Mouse (Mus musculus): ENCODE measurements around the gene Ppm1a.
A peak's percentile ranks its signal among the peaks of the same experiment; 100 is the strongest.

Gene Ppm1a

DNA sequence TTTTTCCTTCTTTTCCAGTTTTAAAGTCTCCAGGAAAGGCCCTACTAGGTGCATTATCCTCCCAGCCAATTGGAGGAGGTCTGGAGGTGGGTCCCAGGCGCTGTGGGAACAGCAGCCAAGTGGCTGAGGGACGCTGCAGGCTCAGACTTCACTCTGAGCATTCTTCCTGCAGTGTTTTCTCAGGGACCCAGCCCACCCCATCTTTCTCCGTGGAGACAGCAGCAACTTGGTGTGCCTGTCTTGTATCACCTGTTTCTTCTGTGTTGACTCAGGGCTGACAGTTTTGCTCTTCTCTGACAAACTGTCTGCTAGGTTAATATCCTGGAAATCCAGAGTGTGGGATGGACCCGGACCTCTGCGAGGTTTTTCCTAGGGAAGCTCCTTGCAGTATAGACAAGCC lies 68.4 kb downstream of the Ppm1a start:
- no peak for DNase-seq (ENCODE audit: low read depth, low spot score)

DNA sequence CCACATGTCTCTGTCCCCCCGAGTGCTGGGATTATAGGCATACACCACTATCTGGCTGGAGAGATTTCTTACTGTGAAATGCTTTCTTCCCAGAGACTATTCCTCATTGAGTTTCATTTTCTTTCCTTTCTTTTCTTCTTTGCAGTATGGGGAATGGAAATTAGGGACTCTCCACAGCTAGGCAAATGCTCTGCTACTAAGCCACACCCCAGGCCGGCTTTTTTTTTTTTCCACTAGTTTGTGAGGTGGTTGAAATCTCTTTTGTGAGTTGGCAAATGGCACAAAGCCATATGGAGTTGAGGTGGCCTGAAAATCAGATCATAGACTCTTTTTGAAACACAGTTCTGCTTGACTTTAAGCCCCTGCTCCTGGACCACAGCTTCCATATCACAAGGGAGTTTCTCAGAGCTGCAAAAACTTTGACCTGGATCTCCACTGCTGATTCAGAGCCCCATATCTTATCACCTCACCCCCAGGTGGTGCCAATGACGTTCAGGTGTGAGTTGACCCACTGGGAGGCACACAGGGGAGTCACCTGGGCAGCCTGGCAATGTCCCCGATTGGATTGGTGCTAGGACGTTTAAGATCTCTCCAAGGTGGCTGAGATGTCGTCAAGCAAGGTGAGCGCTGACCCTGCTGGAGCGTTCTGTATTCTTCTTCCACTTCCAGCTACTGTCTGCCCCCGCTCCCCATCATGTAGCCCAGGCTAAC lies 71.7 kb downstream of the Ppm1a start:
- DNase-seq (ENCODE audit: low read depth, low spot score): no peak

DNA sequence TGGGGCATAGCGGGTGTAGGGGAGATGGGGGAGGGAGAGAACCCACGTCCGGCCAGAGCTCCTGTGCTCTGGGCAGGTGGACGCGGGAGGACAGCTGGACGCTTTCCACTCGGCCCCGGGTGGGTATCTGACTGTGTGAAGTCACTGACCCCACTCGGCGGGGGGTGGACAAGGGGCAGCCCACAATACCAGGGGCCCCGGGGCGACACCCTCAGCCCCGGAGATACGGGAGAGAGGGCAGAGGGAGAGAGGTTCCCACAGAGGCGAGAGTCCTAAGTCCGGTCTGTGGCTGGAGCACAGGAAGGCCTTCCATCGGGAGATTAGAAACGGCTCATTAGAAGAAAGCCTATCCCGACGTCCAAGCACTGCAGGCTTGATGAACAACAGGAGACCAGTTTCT lies 72.5 kb downstream of the Ppm1a start:
- DNase-seq (ENCODE audit: low read depth, low spot score): no peak

DNA sequence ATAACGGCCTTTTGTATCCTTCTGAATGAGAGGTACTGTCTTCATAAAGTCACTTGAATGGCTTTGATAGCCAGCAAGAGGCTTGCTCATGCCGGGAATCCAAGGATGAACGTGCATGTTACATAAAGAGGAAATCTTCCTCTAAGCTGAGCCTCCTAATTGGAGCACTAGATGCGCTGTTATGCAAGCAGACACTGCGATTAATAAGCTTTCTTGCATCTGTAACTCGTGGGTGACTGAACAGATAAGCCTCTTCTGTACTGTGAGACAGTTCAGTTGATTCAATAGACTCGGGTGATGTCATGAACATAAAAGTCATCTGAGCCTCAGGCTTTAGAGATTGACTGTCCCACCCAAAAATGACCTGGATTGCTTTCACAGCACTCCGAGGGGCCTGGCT lies 73.1 kb downstream of the Ppm1a start:
- no peak for DNase-seq (ENCODE audit: low read depth, low spot score)

DNA sequence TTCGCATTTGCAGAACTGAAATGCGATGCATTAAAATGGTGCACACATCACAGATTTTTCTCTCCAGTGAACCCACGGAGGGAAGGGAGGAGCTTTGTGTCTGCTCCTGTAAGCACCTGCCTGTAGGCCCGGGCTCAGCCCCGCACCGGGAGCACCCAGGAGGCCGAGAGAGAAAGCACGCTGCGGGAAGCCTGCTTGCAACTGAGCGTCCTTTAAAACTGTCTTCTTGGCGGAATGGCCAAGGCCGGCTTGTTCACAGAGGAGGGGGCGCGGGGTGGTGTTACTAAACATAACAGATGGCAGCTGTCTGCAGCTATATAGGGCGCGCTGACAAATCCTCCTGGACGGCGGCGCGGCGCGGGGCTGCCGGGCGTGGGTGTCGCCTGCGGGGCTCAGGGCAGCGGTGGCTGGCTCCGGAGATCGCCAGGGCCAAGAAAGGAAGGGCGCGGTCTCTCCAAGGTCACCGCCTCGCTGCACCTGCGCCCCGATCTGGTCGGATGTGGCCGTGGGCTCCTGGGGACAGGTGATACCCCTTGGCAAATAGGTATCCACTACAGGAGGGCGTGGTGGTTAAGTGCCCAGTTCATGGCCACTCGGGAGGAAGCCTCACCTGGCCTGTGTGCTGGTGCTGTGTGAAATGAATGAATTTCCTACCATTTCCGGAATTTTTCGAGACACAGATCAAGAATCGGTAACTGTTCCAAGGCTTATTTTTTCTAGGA lies 74.6 kb downstream of the Ppm1a start:
- DNase-seq (ENCODE audit: low read depth, low spot score): peak; percentile 32

DNA sequence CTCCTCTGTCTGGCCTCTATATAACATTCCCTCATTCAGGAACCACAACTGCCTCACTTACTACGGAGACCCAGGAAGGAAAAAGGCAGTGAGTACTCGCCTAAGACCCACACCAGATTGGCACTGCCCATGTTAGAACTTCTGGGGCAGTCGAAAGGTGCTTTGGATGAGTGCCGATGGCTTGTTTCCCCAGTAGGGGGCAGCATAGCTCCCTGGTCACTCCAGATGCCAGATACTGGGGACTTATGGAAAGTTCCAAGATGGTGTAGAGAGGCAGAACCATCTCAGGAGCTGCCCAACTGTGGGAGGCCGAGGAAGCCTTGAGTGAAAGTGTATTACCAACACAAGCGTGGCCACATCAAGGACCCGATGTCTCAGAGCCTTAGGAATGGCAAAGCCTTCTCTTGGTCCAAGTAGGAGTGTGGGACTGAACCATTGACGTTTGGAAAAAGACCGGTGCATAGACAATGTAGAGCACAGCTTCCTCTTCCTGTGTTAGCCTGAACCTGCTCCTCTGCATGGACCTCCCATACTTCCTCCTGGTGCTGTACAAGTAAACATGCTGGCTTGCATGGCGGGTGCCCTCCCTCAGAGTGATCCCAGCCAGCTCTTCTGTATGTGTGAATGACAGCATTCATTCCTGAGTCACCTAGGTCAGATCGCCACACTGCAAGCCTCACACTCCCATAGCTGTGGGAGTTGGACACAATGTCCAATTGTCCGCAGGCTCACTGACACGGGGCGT lies 77.7 kb downstream of the Ppm1a start:
- peak; percentile 80 for DNase-seq (ENCODE audit: low read depth, low spot score)

DNA sequence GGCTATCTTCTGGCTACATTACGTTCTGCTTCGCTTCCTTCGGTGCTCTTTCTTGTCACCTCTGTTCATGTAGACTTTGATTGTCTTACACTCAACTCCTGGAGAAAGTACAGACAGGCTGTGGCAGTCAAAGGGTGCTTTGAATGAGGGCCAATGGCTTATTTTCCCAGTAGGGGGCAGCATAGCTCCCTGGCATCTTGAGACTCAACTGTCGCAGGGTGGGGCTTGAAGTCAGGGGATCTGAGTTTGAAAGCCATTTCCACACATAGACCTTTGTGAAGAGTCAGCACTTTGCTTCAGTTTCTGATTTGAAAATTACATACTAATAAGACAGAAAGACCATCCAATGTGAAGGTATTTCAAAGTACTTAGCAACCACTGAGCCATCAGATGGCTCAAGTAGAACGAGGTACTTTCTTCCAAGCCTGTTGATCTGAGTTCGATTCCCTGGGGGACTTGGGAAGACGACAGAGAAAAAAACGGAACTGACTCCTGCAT lies 78.3 kb downstream of the Ppm1a start:
- DNase-seq (ENCODE audit: low read depth, low spot score): peak; percentile 83

DNA sequence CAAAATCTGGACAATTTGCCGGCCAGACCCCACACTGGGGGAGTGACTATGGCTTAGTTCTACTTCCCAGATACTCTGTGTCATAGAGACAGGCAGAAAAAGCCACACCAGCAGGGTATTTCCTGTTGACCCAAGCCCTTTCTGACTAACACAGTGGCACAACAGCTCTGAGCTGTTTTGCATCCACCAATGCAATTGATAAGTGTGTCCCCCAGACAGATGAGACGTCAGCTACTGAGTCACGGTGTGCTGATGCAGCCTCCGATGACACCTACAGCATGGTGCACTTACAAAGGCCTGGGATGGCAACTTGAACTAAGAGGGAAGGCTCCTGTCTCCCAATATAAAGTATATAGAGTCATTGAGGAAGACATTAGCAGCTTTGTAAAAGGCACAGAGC lies 80.0 kb downstream of the Ppm1a start:
- no peak for DNase-seq (ENCODE audit: low read depth, low spot score)

DNA sequence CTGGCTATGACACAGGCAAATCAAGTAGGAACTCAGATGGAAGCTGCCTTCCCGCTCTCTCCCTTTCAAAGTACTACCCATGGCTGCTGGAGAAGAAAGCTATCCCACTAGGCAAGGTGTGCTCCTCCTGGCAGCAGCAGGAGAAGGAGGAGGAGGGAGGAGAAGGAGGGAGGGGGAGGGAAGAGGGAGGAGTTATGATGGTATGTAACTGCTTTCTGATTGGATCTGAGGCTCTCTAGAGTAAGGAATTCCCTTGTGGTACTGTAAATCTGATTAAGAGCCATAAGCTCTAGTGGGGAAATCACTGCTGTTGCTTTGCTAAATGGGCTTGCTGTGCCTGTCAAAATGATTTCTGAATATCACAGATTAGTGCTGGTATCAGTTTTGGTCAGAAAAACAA lies 84.2 kb downstream of the Ppm1a start:
- peak; percentile 74 for DNase-seq (ENCODE audit: low read depth, low spot score)

DNA sequence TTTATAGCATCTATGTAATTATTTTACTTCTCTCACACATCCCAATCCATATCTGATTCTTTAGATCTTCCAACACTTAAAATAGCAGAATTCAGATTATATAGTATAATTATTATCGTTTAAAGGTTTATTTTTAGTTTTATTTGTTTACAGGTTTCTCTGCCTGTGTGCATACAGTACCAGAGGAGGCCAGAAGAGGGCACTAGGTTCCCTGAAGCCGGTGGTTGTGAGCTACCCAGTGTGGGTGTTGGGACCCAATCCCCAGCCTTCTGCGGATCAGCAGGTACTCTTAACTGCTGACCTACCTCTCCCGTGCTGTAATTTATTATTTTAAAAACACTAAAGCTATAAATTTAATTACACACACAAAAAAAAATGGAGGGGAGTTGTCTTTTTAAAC lies 85.9 kb downstream of the Ppm1a start:
- DNase-seq (ENCODE audit: low read depth, low spot score): peak; percentile 80

DNA sequence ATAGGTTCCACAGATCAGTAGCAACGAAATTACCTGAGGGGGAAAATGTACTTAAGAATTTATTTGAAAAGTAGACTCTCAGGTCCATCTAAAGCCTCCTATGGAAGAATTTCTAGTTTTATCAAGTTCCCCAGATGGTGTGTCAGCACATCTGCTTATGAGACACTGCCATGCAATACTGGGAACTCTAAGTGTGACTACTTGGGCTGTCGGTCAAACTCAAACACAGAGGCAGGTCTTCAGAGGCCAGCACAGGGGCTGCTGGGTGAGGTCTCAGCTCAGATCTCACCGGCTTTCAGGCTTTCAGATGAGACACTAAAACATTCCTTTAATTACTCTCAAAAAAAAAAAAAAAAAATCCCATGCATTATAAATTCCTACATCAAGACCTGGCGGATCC lies 86.3 kb downstream of the Ppm1a start:
- no peak for DNase-seq (ENCODE audit: low read depth, low spot score)

DNA sequence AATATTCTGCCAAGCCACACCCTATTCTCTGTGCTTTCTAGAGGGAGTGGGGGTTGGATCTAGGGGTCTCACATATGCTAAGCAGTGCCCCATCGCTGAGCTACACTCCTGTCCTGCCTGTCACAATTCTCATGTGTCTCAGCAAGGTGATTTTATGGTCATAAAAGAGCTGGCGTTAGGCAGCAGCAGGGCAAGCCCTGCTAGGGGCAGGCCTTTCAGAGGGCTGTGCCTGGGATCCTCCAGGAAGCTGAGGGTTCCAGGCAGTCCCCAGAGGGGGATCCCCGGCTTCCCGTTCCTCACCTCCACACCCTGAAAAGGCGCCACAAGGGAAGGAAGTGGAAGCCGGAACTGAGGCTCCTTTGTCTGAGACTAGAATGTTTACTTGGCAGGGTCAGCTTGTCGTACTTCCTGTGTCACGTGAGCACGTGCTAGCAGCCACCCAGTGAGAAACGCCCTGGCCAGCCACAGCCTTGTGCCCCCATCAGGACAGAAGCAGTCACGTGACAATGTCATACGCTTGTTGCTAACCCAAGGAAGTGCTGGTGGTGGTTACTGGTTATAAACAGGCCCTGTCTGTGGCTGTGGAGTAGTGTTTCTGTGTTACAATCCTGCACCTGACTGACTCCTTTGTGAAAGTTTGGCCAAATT lies 86.8 kb downstream of the Ppm1a start:
- DNase-seq (ENCODE audit: low read depth, low spot score): peak; percentile 96

DNA sequence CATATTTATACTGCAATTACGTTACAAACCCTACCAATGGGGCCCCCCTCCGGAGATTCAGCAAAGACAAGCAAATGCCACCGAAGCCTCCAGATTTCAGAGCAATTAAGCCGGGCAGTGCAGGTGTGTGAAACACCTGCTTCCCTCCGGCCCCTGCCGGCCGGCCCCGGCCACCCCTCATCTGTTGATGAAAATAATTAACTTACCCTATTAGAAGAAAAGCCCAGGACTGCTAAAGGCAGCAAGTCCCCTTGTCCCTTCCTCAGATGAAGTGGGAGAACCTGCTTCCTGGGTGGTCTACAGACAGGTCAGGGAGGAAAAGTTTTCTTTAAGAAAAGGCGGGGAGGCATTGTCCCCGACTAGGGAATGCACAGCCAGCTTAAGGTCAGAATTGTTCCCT lies 88.7 kb downstream of the Ppm1a start:
- peak; percentile 28 for DNase-seq (ENCODE audit: low read depth, low spot score)

DNA sequence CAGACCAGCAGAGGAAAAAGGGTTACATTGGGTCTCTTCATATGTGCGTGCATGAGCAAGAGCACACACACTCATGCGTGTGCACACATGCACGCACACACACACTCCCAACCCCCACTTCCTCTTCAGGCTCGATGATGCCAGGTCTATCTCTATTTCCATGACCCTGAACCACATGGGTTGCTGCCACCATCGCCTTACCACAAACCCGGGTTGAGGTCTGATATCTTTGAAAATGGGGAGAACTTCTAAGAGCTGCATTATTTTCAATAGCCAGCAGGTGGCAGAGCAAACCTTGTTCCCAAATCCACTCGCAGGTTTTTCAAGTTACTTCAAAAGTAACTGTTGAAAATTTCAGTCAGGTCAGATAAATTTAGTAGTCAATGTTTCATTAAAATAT lies 90.5 kb downstream of the Ppm1a start:
- peak; percentile 76 for DNase-seq (ENCODE audit: low read depth, low spot score)
